Mouse (Mus musculus): Measurements from ENCODE around the gene Haus6. TPM values are rescaled to one million over a fixed set of nuclear protein-coding genes. Genes with fewer than 3 reads are reported as not detected.

The Haus6 gene
- polyA plus RNA-seq, 1 experiment from 2014 or later = 4.0 TPM

GRCm38 (mm10) chr4:86555035-86555707 lies 56.7 kb downstream of the Haus6 start:
- WGBS = 26% methylated on average over 6 of the region's 6 CpGs
- H3K4me2 ChIP-seq (ENCODE audit: low read length) = no peak overlapping the region
- H3K27me3 ChIP-seq (ENCODE audit: control insufficient read depth, insufficient read depth, low read depth, low read length) = no peaks in the 10 kb centered on the region
- H3K27ac ChIP-seq (ENCODE audit: low read length) = no peak overlapping the region
- no peak overlapping the region for H3K9ac ChIP-seq (ENCODE audit: low read depth, low read length)
- peak; percentile 60 for ATAC-seq
- H3K36me3 ChIP-seq (ENCODE audit: control insufficient read depth, insufficient read depth, low read length) = no peaks in the 10 kb centered on the region
- H3K9me3 ChIP-seq (replicated peaks; ENCODE audit: control insufficient read depth, low read length, poor library complexity, severe bottlenecking) = no peaks in the 10 kb centered on the region
- H3K4me1 ChIP-seq (ENCODE audit: control insufficient read depth, insufficient read depth, low read length) = no peaks in the 10 kb centered on the region
- no peak overlapping the region for H3K4me3 ChIP-seq (ENCODE audit: low read depth, low read length)

GRCm38 (mm10) chr4:86548332-86548731 lies 63.5 kb downstream of the Haus6 start:
- H3K27ac ChIP-seq (ENCODE audit: low read length) = no peak overlapping the region
- no peak for ATAC-seq
- no peaks in the 10 kb centered on the region for H3K9me3 ChIP-seq (replicated peaks; ENCODE audit: control insufficient read depth, low read length, poor library complexity, severe bottlenecking)
- 83% methylated on average over 9 of the region's 9 CpGs for WGBS
- H3K4me1 ChIP-seq (ENCODE audit: control insufficient read depth, insufficient read depth, low read length) = no peaks in the 10 kb centered on the region
- no peak overlapping the region for H3K4me2 ChIP-seq (ENCODE audit: low read length)
- H3K36me3 ChIP-seq (ENCODE audit: control insufficient read depth, insufficient read depth, low read length) = no peaks in the 10 kb centered on the region
- no peaks in the 10 kb centered on the region for H3K27me3 ChIP-seq (ENCODE audit: control insufficient read depth, insufficient read depth, low read depth, low read length)
- no peak overlapping the region for H3K9ac ChIP-seq (ENCODE audit: low read depth, low read length)
- no peak overlapping the region for H3K4me3 ChIP-seq (ENCODE audit: low read depth, low read length)

GRCm38 (mm10) chr4:86545615-86546014 lies 66.2 kb downstream of the Haus6 start:
- no peak overlapping the region for H3K4me2 ChIP-seq (ENCODE audit: low read length)
- H3K27me3 ChIP-seq (ENCODE audit: control insufficient read depth, insufficient read depth, low read depth, low read length) = no peaks in the 10 kb centered on the region
- H3K4me3 ChIP-seq (ENCODE audit: low read depth, low read length) = no peak overlapping the region
- H3K9ac ChIP-seq (ENCODE audit: low read depth, low read length) = no peak overlapping the region
- H3K36me3 ChIP-seq (ENCODE audit: control insufficient read depth, insufficient read depth, low read length) = no peaks in the 10 kb centered on the region
- peak; percentile 58; the same call in 1 of the 2 replicates for ATAC-seq
- WGBS = 60% methylated on average over 5 of the region's 5 CpGs
- no peak overlapping the region for H3K27ac ChIP-seq (ENCODE audit: low read length)
- H3K9me3 ChIP-seq (replicated peaks; ENCODE audit: control insufficient read depth, low read length, poor library complexity, severe bottlenecking) = no peaks in the 10 kb centered on the region
- H3K4me1 ChIP-seq (ENCODE audit: control insufficient read depth, insufficient read depth, low read length) = no peaks in the 10 kb centered on the region

GRCm38 (mm10) chr4:86543999-86544398 lies 67.9 kb downstream of the Haus6 start:
- no peak overlapping the region for H3K9ac ChIP-seq (ENCODE audit: low read depth, low read length)
- no peaks in the 10 kb centered on the region for H3K9me3 ChIP-seq (replicated peaks; ENCODE audit: control insufficient read depth, low read length, poor library complexity, severe bottlenecking)
- H3K27ac ChIP-seq (ENCODE audit: low read length) = no peak overlapping the region
- no peak for ATAC-seq
- H3K4me2 ChIP-seq (ENCODE audit: low read length) = no peak overlapping the region
- H3K4me1 ChIP-seq (ENCODE audit: control insufficient read depth, insufficient read depth, low read length) = no peaks in the 10 kb centered on the region
- no peaks in the 10 kb centered on the region for H3K36me3 ChIP-seq (ENCODE audit: control insufficient read depth, insufficient read depth, low read length)
- 54% methylated on average over 3 of the region's 3 CpGs for WGBS
- H3K27me3 ChIP-seq (ENCODE audit: control insufficient read depth, insufficient read depth, low read depth, low read length) = no peaks in the 10 kb centered on the region
- H3K4me3 ChIP-seq (ENCODE audit: low read depth, low read length) = no peak overlapping the region

- Histone ChIP-seq H3K27ac (ENCODE audit: low read length) (no peak overlapping the region), H3K9ac (ENCODE audit: low read depth, low read length) (no peak overlapping the region), H3K36me3 (ENCODE audit: control insufficient read depth, insufficient read depth, low read length) (no peaks in the 10 kb centered on the region), H3K4me1 (ENCODE audit: control insufficient read depth, insufficient read depth, low read length) (no peaks in the 10 kb centered on the region), H3K4me2 (ENCODE audit: low read length) (no peak overlapping the region), H3K4me3 (ENCODE audit: low read depth, low read length) (no peak overlapping the region), H3K9me3 (replicated peaks; ENCODE audit: control insufficient read depth, low read length, poor library complexity, severe bottlenecking) (no peaks in the 10 kb centered on the region; the same call in 1 of the 2 replicates), H3K27me3 (ENCODE audit: control insufficient read depth, insufficient read depth, low read depth, low read length) (no peaks in the 10 kb centered on the region)
- WGBS = 100% methylated on average over 1 of the region's 1 CpGs
- no peak for ATAC-seq
These were observed 70.3 kb downstream of the Haus6 start for GRCm38 (mm10) chr4:86541573-86541972.

GRCm38 (mm10) chr4:86538936-86539335 lies 72.9 kb downstream of the Haus6 start:
- Histone ChIP-seq H3K36me3 (ENCODE audit: control insufficient read depth, insufficient read depth, low read length) (no peaks in the 10 kb centered on the region), H3K9ac (ENCODE audit: low read depth, low read length) (no peak overlapping the region), H3K4me1 (ENCODE audit: control insufficient read depth, insufficient read depth, low read length) (no peaks in the 10 kb centered on the region), H3K9me3 (replicated peaks; ENCODE audit: control insufficient read depth, low read length, poor library complexity, severe bottlenecking) (no peaks in the 10 kb centered on the region; the same call in 1 of the 2 replicates), H3K4me3 (ENCODE audit: low read depth, low read length) (no peak overlapping the region), H3K27me3 (ENCODE audit: control insufficient read depth, insufficient read depth, low read depth, low read length) (no peaks in the 10 kb centered on the region), H3K4me2 (ENCODE audit: low read length) (no peak overlapping the region), H3K27ac (ENCODE audit: low read length) (no peak overlapping the region)
- 89% methylated on average over 5 of the region's 5 CpGs for WGBS
- ATAC-seq = no peak

- 48% methylated on average over 4 of the region's 4 CpGs for WGBS
- Histone ChIP-seq H3K4me1 (ENCODE audit: control insufficient read depth, insufficient read depth, low read length) (no peaks in the 10 kb centered on the region), H3K27ac (ENCODE audit: low read length) (no peak overlapping the region), H3K36me3 (ENCODE audit: control insufficient read depth, insufficient read depth, low read length) (no peaks in the 10 kb centered on the region), H3K9me3 (replicated peaks; ENCODE audit: control insufficient read depth, low read length, poor library complexity, severe bottlenecking) (no peaks in the 10 kb centered on the region; the same call in 1 of the 2 replicates), H3K4me2 (ENCODE audit: low read length) (no peak overlapping the region), H3K9ac (ENCODE audit: low read depth, low read length) (no peak overlapping the region), H3K4me3 (ENCODE audit: low read depth, low read length) (no peak overlapping the region), H3K27me3 (ENCODE audit: control insufficient read depth, insufficient read depth, low read depth, low read length) (no peaks in the 10 kb centered on the region)
- no peak for ATAC-seq
These were observed 73.9 kb downstream of the Haus6 start for GRCm38 (mm10) chr4:86537972-86538371.

GRCm38 (mm10) chr4:86534091-86534481 lies 77.8 kb downstream of the Haus6 start:
- Histone ChIP-seq H3K4me3 (ENCODE audit: low read depth, low read length) (no peak overlapping the region), H3K4me1 (ENCODE audit: control insufficient read depth, insufficient read depth, low read length) (no peaks in the 10 kb centered on the region), H3K27me3 (ENCODE audit: control insufficient read depth, insufficient read depth, low read depth, low read length) (no peaks in the 10 kb centered on the region), H3K4me2 (ENCODE audit: low read length) (no peak overlapping the region), H3K9ac (ENCODE audit: low read depth, low read length) (no peak overlapping the region), H3K9me3 (replicated peaks; ENCODE audit: control insufficient read depth, low read length, poor library complexity, severe bottlenecking) (no peaks in the 10 kb centered on the region; the same call in 1 of the 2 replicates), H3K36me3 (ENCODE audit: control insufficient read depth, insufficient read depth, low read length) (no peaks in the 10 kb centered on the region), H3K27ac (ENCODE audit: low read length) (no peak overlapping the region)
- 69% methylated on average over 5 of the region's 5 CpGs for WGBS
- no peak for ATAC-seq

- Histone ChIP-seq H3K27ac (ENCODE audit: low read length) (no peak overlapping the region), H3K4me3 (ENCODE audit: low read depth, low read length) (no peak overlapping the region), H3K9ac (ENCODE audit: low read depth, low read length) (no peak overlapping the region), H3K9me3 (replicated peaks; ENCODE audit: control insufficient read depth, low read length, poor library complexity, severe bottlenecking) (no peaks in the 10 kb centered on the region; the same call in 1 of the 2 replicates), H3K36me3 (ENCODE audit: control insufficient read depth, insufficient read depth, low read length) (no peaks in the 10 kb centered on the region), H3K4me1 (ENCODE audit: control insufficient read depth, insufficient read depth, low read length) (no peaks in the 10 kb centered on the region), H3K27me3 (ENCODE audit: control insufficient read depth, insufficient read depth, low read depth, low read length) (no peaks in the 10 kb centered on the region), H3K4me2 (ENCODE audit: low read length) (no peak overlapping the region)
- ATAC-seq = no peak
- WGBS = 83% methylated on average over 8 of the region's 8 CpGs
These were observed 78.3 kb downstream of the Haus6 start for GRCm38 (mm10) chr4:86533406-86534090.
